Mouse (Mus musculus): ENCODE measurements around the gene Pbld2. TPM values are rescaled to one million over a fixed set of nuclear protein-coding genes. Genes with fewer than 3 reads are reported as not detected.
A peak's percentile ranks its signal among the peaks of the same experiment; 100 is the strongest.

Gene Pbld2
- 0.11 TPM for polyA plus RNA-seq (2012; fragmentation: generic; extraction: Trizol)
- long read RNA-seq, experiment 1, partial matches to known transcripts: 0 of 2 reads
- long read RNA-seq, experiment 1, other reads (novel, unspliced or antisense): 2 of 2 reads
- long read RNA-seq, experiment 2, partial matches to known transcripts: 0 of 2 reads
- long read RNA-seq, experiment 2, other reads (novel, unspliced or antisense): 1 of 2 reads

- H3K4me3 ChIP-seq (ENCODE audit: insufficient read depth, poor library complexity, severe bottlenecking): peak within 1 kb of the TSS; percentile 72
- peaks cover 6% of the 10 kb centered on the region for H3K36me3 ChIP-seq (ENCODE audit: control insufficient read depth, insufficient read depth)
- peak; percentile 87 for TF ChIP-seq USF1 (IDR thresholded peaks at IDR 0.05; ENCODE audit: low read depth)
- no peak for TF ChIP-seq FOSL1 (IDR thresholded peaks at IDR 0.05; ENCODE audit: insufficient read depth, low read length, poor library complexity, severe bottlenecking)
- TF ChIP-seq CEBPB (IDR thresholded peaks at IDR 0.05; ENCODE audit: low read depth): peak; percentile 86
- peak; percentile 86 for TF ChIP-seq MAX (IDR thresholded peaks at IDR 0.05)
- no peak for TF ChIP-seq CTCF (IDR thresholded peaks at IDR 0.05; ENCODE audit: control insufficient read depth, insufficient read depth, insufficient read length)
- peak within 1 kb of the TSS; percentile 98 for H3ac ChIP-seq (ENCODE audit: control insufficient read depth, insufficient read length, low read depth)
- peaks cover 47% of the 10 kb centered on the region for H3K79me2 ChIP-seq (ENCODE audit: control insufficient read depth, insufficient read depth)
- H3K27me3 ChIP-seq (ENCODE audit: control insufficient read depth, insufficient read depth, insufficient read length): no peaks in the 10 kb centered on the region
- peaks cover 39% of the 10 kb centered on the region for H3K79me3 ChIP-seq (ENCODE audit: low read depth)
Measured at GRCm38 (mm10) chr10:63023749-63024579, at the start of gene Pbld2, which contains the start of gene Hnrnph3. Gene Pbld2, plus strand, starts transcription at chr10:63024315. Gene Hnrnph3, minus strand, starts transcription at chr10:63024217.

- Histone ChIP-seq H3K36me3 (ENCODE audit: control insufficient read depth, insufficient read depth) (peaks cover 16% of the 10 kb centered on the region), H3K4me3 (ENCODE audit: insufficient read depth, poor library complexity, severe bottlenecking) (no peak overlapping the region), H3K27me3 (ENCODE audit: control insufficient read depth, insufficient read depth, insufficient read length) (no peaks in the 10 kb centered on the region), H3K79me3 (ENCODE audit: low read depth) (peaks cover 6% of the 10 kb centered on the region), H3ac (ENCODE audit: control insufficient read depth, insufficient read length, low read depth) (peak overlapping the region; percentile 41), H3K79me2 (ENCODE audit: control insufficient read depth, insufficient read depth) (peaks cover 22% of the 10 kb centered on the region)
- TF ChIP-seq FOSL1 (IDR thresholded peaks at IDR 0.05; ENCODE audit: insufficient read depth, low read length, poor library complexity, severe bottlenecking): no peak
- no peak for TF ChIP-seq CEBPB (IDR thresholded peaks at IDR 0.05; ENCODE audit: low read depth)
- TF ChIP-seq CTCF (IDR thresholded peaks at IDR 0.05; ENCODE audit: control insufficient read depth, insufficient read depth, insufficient read length): no peak
- TF ChIP-seq USF1 (IDR thresholded peaks at IDR 0.05; ENCODE audit: low read depth): no peak
- no peak for TF ChIP-seq MYOD1 (IDR thresholded peaks at IDR 0.05; ENCODE audit: control insufficient read depth, insufficient read length, low read depth)
Measured at GRCm38 (mm10) chr10:62979667-62980038, 44.5 kb upstream of the Pbld2 start.

GRCm38 (mm10) chr10:62980039-62980954, 43.8 kb upstream of the Pbld2 start, which contains the start of gene Rufy2:
Gene Rufy2, plus strand, starts transcription at chr10:62980223.
- peaks cover 6% of the 10 kb centered on the region for H3K79me3 ChIP-seq (ENCODE audit: low read depth)
- peaks cover 20% of the 10 kb centered on the region for H3K36me3 ChIP-seq (ENCODE audit: control insufficient read depth, insufficient read depth)
- TF ChIP-seq CEBPB (IDR thresholded peaks at IDR 0.05; ENCODE audit: low read depth): no peak
- TF ChIP-seq USF1 (IDR thresholded peaks at IDR 0.05; ENCODE audit: low read depth): no peak
- no peak for TF ChIP-seq FOSL1 (IDR thresholded peaks at IDR 0.05; ENCODE audit: insufficient read depth, low read length, poor library complexity, severe bottlenecking)
- TF ChIP-seq CTCF (IDR thresholded peaks at IDR 0.05; ENCODE audit: control insufficient read depth, insufficient read depth, insufficient read length): peak; percentile 99
- TF ChIP-seq MAX (IDR thresholded peaks at IDR 0.05): peak; percentile 58
- H3K4me3 ChIP-seq (ENCODE audit: insufficient read depth, poor library complexity, severe bottlenecking): peak within 1 kb of the TSS; percentile 74
- H3ac ChIP-seq (ENCODE audit: control insufficient read depth, insufficient read length, low read depth): peak within 1 kb of the TSS; percentile 96
- H3K27me3 ChIP-seq (ENCODE audit: control insufficient read depth, insufficient read depth, insufficient read length): no peaks in the 10 kb centered on the region
- peaks cover 22% of the 10 kb centered on the region for H3K79me2 ChIP-seq (ENCODE audit: control insufficient read depth, insufficient read depth)

- TF ChIP-seq FOSL1 (IDR thresholded peaks at IDR 0.05; ENCODE audit: insufficient read depth, low read length, poor library complexity, severe bottlenecking) (no peak), CTCF (IDR thresholded peaks at IDR 0.05; ENCODE audit: control insufficient read depth, insufficient read depth, insufficient read length) (no peak), USF1 (IDR thresholded peaks at IDR 0.05; ENCODE audit: low read depth) (no peak), MYOG (IDR thresholded peaks at IDR 0.05; ENCODE audit: control insufficient read depth, extremely low read depth, insufficient read length) (no peak), CEBPB (IDR thresholded peaks at IDR 0.05; ENCODE audit: low read depth) (no peak), MAX (IDR thresholded peaks at IDR 0.05) (no peak)
- Histone ChIP-seq H3K27me3 (ENCODE audit: control insufficient read depth, insufficient read depth, insufficient read length) (no peaks in the 10 kb centered on the region), H3K79me3 (ENCODE audit: low read depth) (peaks cover 6% of the 10 kb centered on the region), H3ac (ENCODE audit: control insufficient read depth, insufficient read length, low read depth) (no peak overlapping the region), H3K79me2 (ENCODE audit: control insufficient read depth, insufficient read depth) (peaks cover 22% of the 10 kb centered on the region), H3K36me3 (ENCODE audit: control insufficient read depth, insufficient read depth) (peaks cover 30% of the 10 kb centered on the region), H3K4me3 (ENCODE audit: insufficient read depth, poor library complexity, severe bottlenecking) (no peak overlapping the region)
Measured at GRCm38 (mm10) chr10:62984072-62984471, 40.0 kb upstream of the Pbld2 start.

GRCm38 (mm10) chr10:62984495-62984894, 39.6 kb upstream of the Pbld2 start:
- Histone ChIP-seq H3K79me3 (ENCODE audit: low read depth) (peaks cover 6% of the 10 kb centered on the region), H3K79me2 (ENCODE audit: control insufficient read depth, insufficient read depth) (peaks cover 22% of the 10 kb centered on the region), H3ac (ENCODE audit: control insufficient read depth, insufficient read length, low read depth) (no peak overlapping the region), H3K27me3 (ENCODE audit: control insufficient read depth, insufficient read depth, insufficient read length) (no peaks in the 10 kb centered on the region), H3K4me3 (ENCODE audit: insufficient read depth, poor library complexity, severe bottlenecking) (no peak overlapping the region), H3K36me3 (ENCODE audit: control insufficient read depth, insufficient read depth) (peaks cover 34% of the 10 kb centered on the region)
- TF ChIP-seq MAX (IDR thresholded peaks at IDR 0.05) (no peak), CEBPB (IDR thresholded peaks at IDR 0.05; ENCODE audit: low read depth) (no peak), USF1 (IDR thresholded peaks at IDR 0.05; ENCODE audit: low read depth) (no peak), MYOD1 (IDR thresholded peaks at IDR 0.05; ENCODE audit: control insufficient read depth, insufficient read length, low read depth) (no peak), MYOG (IDR thresholded peaks at IDR 0.05; ENCODE audit: control insufficient read depth, extremely low read depth, insufficient read length) (no peak), FOSL1 (IDR thresholded peaks at IDR 0.05; ENCODE audit: insufficient read depth, low read length, poor library complexity, severe bottlenecking) (no peak), CTCF (IDR thresholded peaks at IDR 0.05; ENCODE audit: control insufficient read depth, insufficient read depth, insufficient read length) (no peak)
